Mouse (Mus musculus): Measurements from ENCODE around the gene Gpr156. TPM values are rescaled to one million over a fixed set of nuclear protein-coding genes. Genes with fewer than 3 reads are reported as not detected.

Gene Gpr156
- polyA plus RNA-seq, 1 experiment: not detected

DNA sequence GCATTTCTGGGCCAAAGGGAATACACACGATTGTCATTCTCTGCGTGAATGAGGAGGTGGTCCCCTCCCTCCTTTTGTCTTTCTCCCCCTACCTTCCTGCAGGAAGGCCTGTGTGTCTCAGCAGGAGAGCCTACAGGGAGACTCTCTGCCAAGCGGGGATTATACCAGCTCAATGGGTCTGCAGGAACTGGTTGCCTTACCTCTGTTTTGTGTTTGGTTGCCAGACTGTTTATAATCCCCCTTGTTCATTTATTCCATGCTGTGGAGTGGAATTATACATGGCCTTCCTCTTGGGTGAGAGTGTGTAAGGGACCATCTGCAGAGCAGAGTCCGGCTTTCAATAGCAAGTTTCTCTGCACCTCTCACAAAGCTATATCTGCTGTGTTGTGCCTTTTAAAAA is 10.8 kb downstream of the Gpr156 start:
- TF ChIP-seq POLR2A (IDR thresholded peaks at IDR 0.05; ENCODE audit: borderline replicate concordance, control insufficient read depth, low read depth, low read length): no peak
- no peak for TF ChIP-seq CTCF (IDR thresholded peaks at IDR 0.05; ENCODE audit: control insufficient read depth, insufficient read depth, low read length)
- H3K27ac ChIP-seq (ENCODE audit: control insufficient read depth, insufficient read depth, low read depth, low read length, poor library complexity): no peak overlapping the region
- no peak overlapping the region for H3K4me3 ChIP-seq (replicated peaks; ENCODE audit: control insufficient read depth, low read depth, low read length)
- 68% methylated on average over 4 of the region's 4 CpGs for WGBS
- H3K4me1 ChIP-seq (ENCODE audit: control insufficient read depth, insufficient read depth, low read length): no peaks in the 10 kb centered on the region

GRCm38 (mm10) chr16:37929006-37929405 is 12.7 kb downstream of the Gpr156 start:
- H3K4me1 ChIP-seq (ENCODE audit: control insufficient read depth, insufficient read depth, low read length): no peaks in the 10 kb centered on the region
- H3K4me3 ChIP-seq (replicated peaks; ENCODE audit: control insufficient read depth, low read depth, low read length): no peak overlapping the region
- TF ChIP-seq CTCF (IDR thresholded peaks at IDR 0.05; ENCODE audit: control insufficient read depth, insufficient read depth, low read length) (no peak), POLR2A (IDR thresholded peaks at IDR 0.05; ENCODE audit: borderline replicate concordance, control insufficient read depth, low read depth, low read length) (no peak)
- WGBS: 68% methylated on average over 2 of the region's 2 CpGs
- no peak overlapping the region for H3K27ac ChIP-seq (ENCODE audit: control insufficient read depth, insufficient read depth, low read depth, low read length, poor library complexity)

GRCm38 (mm10) chr16:37929626-37930025 is 13.3 kb downstream of the Gpr156 start:
- TF ChIP-seq CTCF (IDR thresholded peaks at IDR 0.05; ENCODE audit: control insufficient read depth, insufficient read depth, low read length) (no peak), POLR2A (IDR thresholded peaks at IDR 0.05; ENCODE audit: borderline replicate concordance, control insufficient read depth, low read depth, low read length) (no peak)
- Histone ChIP-seq H3K27ac (ENCODE audit: control insufficient read depth, insufficient read depth, low read depth, low read length, poor library complexity) (no peak overlapping the region), H3K4me3 (replicated peaks; ENCODE audit: control insufficient read depth, low read depth, low read length) (no peak overlapping the region), H3K4me1 (ENCODE audit: control insufficient read depth, insufficient read depth, low read length) (no peaks in the 10 kb centered on the region)
- 91% methylated on average over 2 of the region's 2 CpGs for WGBS

DNA sequence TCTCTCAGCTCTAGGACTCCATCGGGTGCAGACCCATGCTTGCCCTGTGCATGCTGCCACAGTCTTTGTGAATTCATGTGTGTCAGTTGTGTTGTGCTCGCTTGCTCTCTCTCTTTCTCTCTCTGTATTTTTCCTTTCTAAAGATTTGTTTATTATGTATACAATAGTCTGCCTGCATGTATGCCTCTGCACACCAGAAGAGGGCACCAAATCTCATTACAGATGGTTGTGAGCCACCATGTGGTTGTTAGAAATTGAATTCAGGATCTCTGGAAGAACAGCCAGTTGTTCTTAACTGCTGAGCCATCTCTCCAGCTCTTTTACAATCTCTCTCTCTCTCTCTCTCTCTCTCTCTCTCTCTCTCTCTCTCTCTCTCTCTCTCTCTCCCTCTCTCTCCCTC is 18.6 kb downstream of the Gpr156 start:
- H3K27ac ChIP-seq (ENCODE audit: control insufficient read depth, insufficient read depth, low read depth, low read length, poor library complexity): no peak overlapping the region
- H3K4me1 ChIP-seq (ENCODE audit: control insufficient read depth, insufficient read depth, low read length): no peaks in the 10 kb centered on the region
- H3K4me3 ChIP-seq (replicated peaks; ENCODE audit: control insufficient read depth, low read depth, low read length): no peak overlapping the region
- TF ChIP-seq POLR2A (IDR thresholded peaks at IDR 0.05; ENCODE audit: borderline replicate concordance, control insufficient read depth, low read depth, low read length): no peak
- no peak for TF ChIP-seq CTCF (IDR thresholded peaks at IDR 0.05; ENCODE audit: control insufficient read depth, insufficient read depth, low read length)
- 79% methylated on average over 2 of the region's 2 CpGs for WGBS

- Histone ChIP-seq H3K4me1 (ENCODE audit: control insufficient read depth, insufficient read depth, low read length) (no peaks in the 10 kb centered on the region), H3K4me3 (replicated peaks; ENCODE audit: control insufficient read depth, low read depth, low read length) (no peak overlapping the region), H3K27ac (ENCODE audit: control insufficient read depth, insufficient read depth, low read depth, low read length, poor library complexity) (no peak overlapping the region)
- 80% methylated on average over 8 of the region's 8 CpGs for WGBS
- TF ChIP-seq CTCF (IDR thresholded peaks at IDR 0.05; ENCODE audit: control insufficient read depth, insufficient read depth, low read length) (no peak), POLR2A (IDR thresholded peaks at IDR 0.05; ENCODE audit: borderline replicate concordance, control insufficient read depth, low read depth, low read length) (no peak)
Observed at GRCm38 (mm10) chr16:37937276-37937675, 21.0 kb downstream of the Gpr156 start.

DNA sequence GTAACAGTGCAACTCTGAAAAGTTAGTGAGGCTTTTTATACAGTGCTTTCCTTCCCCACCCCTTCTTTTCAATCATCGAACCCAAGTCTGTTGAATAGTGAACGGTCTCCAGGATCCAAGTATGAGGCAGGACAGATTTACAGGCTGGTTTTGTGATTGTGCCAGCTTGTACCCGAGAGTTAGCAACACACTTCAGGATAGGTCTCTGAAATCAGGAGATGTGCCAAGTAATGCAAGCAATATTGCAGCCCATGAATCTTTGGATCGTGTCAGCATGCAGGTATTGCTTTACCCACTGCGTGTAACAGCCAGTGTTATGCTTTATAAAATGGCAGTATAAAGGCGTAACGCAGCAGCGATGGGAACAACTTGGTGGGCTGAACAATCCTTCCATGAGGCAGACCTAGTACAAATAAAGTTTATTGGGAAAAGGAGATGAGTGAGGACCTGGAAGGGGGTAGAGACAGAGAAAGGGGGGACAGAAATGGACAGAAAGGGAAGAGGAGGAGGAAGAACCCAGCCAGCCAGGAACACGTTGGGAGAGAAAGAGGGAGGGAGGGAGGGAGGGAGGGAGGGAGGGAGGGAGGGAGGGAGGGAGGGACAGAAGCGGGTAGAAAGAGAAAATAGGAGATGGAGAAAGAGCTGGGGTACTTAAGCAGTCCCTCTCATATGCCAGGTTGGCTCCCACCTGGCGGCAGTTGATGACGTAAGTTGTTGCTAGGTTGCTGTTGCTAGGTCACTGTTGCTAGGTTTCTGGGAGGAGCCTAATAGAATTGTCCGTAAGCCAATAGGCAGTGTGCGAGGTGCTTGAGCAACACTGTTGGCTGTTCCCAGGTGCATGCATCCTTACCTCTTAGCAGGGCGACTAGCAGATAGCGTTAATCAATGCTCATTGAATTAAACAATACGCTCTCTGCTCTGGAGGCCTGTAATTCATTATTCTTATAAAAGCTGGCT is 22.1 kb downstream of the Gpr156 start:
- Histone ChIP-seq H3K27ac (ENCODE audit: control insufficient read depth, insufficient read depth, low read depth, low read length, poor library complexity) (no peak overlapping the region), H3K4me3 (replicated peaks; ENCODE audit: control insufficient read depth, low read depth, low read length) (no peak overlapping the region), H3K4me1 (ENCODE audit: control insufficient read depth, insufficient read depth, low read length) (no peaks in the 10 kb centered on the region)
- TF ChIP-seq POLR2A (IDR thresholded peaks at IDR 0.05; ENCODE audit: borderline replicate concordance, control insufficient read depth, low read depth, low read length): no peak
- TF ChIP-seq CTCF (IDR thresholded peaks at IDR 0.05; ENCODE audit: control insufficient read depth, insufficient read depth, low read length): no peak
- WGBS: 79% methylated on average over 15 of the region's 17 CpGs

DNA sequence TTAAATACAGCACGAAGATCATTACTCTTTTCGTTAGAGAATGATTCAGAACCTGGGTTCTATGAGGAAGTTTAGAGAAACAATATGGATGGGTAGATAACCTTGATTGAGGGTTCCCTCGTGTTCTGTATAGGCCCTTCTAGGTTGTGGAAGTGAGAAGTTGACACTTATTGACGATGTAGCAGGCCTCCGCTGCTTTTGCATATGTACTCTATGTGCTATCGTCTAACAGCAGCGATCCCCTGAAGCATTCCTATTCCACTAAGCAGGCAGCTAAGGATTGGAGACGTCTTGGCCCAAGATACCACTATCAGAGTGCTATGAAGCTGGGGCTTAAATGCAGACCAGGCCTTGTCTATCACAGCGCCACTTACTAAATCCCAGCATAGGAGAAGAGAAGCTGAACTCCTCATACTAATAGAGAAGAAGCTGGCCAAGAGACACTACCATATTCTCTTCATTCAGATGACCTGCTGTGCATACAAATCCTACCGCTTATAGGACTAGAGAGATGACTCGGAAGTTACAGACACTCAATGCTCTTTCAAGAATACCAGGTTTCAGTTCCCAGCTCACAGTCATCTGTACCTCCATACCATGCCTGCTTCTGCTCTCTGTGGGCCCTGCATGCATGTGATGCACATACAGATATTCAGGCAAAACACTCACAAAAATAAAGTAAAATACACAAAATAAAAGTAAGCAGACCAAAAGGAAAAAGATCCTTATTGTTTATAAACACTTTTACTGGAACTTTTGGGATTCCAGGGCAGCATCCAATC is 23.0 kb downstream of the Gpr156 start:
- H3K27ac ChIP-seq (ENCODE audit: control insufficient read depth, insufficient read depth, low read depth, low read length, poor library complexity): no peak overlapping the region
- 81% methylated on average over 11 of the region's 11 CpGs for WGBS
- no peak for TF ChIP-seq POLR2A (IDR thresholded peaks at IDR 0.05; ENCODE audit: borderline replicate concordance, control insufficient read depth, low read depth, low read length)
- TF ChIP-seq CTCF (IDR thresholded peaks at IDR 0.05; ENCODE audit: control insufficient read depth, insufficient read depth, low read length): no peak
- no peak overlapping the region for H3K4me3 ChIP-seq (replicated peaks; ENCODE audit: control insufficient read depth, low read depth, low read length)
- no peaks in the 10 kb centered on the region for H3K4me1 ChIP-seq (ENCODE audit: control insufficient read depth, insufficient read depth, low read length)

DNA sequence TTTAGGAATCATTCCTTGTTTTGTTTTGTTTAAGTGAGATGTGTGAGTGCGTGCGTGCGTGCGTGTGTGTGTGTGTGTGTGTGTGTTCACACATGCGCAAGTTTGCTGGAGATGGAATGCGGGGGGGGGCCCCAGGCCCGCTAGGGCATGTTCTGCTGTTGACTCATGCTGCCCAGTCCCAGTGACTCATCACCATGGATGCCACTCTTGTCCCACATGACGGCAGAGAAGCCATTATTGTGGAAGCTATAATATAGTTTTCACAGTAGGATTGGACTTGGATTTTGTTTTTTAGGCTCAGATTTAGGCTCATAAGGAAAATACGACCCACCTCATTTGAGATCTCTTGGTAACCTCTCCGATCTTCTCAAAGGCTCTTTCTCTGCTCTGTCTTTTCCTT is 24.0 kb downstream of the Gpr156 start:
- no peak overlapping the region for H3K4me3 ChIP-seq (replicated peaks; ENCODE audit: control insufficient read depth, low read depth, low read length)
- H3K27ac ChIP-seq (ENCODE audit: control insufficient read depth, insufficient read depth, low read depth, low read length, poor library complexity): no peak overlapping the region
- no peaks in the 10 kb centered on the region for H3K4me1 ChIP-seq (ENCODE audit: control insufficient read depth, insufficient read depth, low read length)
- WGBS: 87% methylated on average over 10 of the region's 10 CpGs
- no peak for TF ChIP-seq POLR2A (IDR thresholded peaks at IDR 0.05; ENCODE audit: borderline replicate concordance, control insufficient read depth, low read depth, low read length)
- TF ChIP-seq CTCF (IDR thresholded peaks at IDR 0.05; ENCODE audit: control insufficient read depth, insufficient read depth, low read length): no peak

All from bone marrow, adult 2 months (tissue).